Mouse (Mus musculus) brain, embryonic 18.5 days (tissue): ENCODE measurements around the gene Polr2l.

ENCODE experiments used
- DNase-seq: peaks from one replicate; pipeline ENCODE4 v3.0.0-alpha.2; 2012; ENCODE audit warnings: low read depth, low spot score

Polr2l gene

GRCm38 (mm10) chr7:141467230-141468030, 7.5 kb downstream of the Polr2l start, which contains the start of gene Cd151:
TSS of gene Cd151 (plus strand) at chr7:141467392.
- DNase-seq: no peak

- no peak for DNase-seq
Observed at GRCm38 (mm10) chr7:141466607-141467148, 8.3 kb downstream of the Polr2l start.

GRCm38 (mm10) chr7:141466045-141466394, 8.9 kb downstream of the Polr2l start:
- no peak for DNase-seq

GRCm38 (mm10) chr7:141465388-141466044, 9.4 kb downstream of the Polr2l start:
- no peak for DNase-seq

- DNase-seq: no peak
Observed at GRCm38 (mm10) chr7:141464603-141465201, 10.2 kb downstream of the Polr2l start.

- DNase-seq: no peak
Observed at GRCm38 (mm10) chr7:141463824-141464602, 10.9 kb downstream of the Polr2l start.

- no peak for DNase-seq
Observed at GRCm38 (mm10) chr7:141462333-141462821, 12.6 kb downstream of the Polr2l start.

GRCm38 (mm10) chr7:141461521-141462332, 13.2 kb downstream of the Polr2l start:
- no peak for DNase-seq

- no peak for DNase-seq
Observed at GRCm38 (mm10) chr7:141460391-141461113, 14.4 kb downstream of the Polr2l start, which contains the start of gene Cracr2b. TSS of gene Cracr2b (plus strand) at chr7:141461094.

- no peak for DNase-seq
Observed at GRCm38 (mm10) chr7:141460001-141460390, 14.9 kb downstream of the Polr2l start.

- no peak for DNase-seq
Observed at GRCm38 (mm10) chr7:141459301-141459711, 15.6 kb downstream of the Polr2l start.

GRCm38 (mm10) chr7:141458661-141459060, 16.3 kb downstream of the Polr2l start:
- DNase-seq: no peak

GRCm38 (mm10) chr7:141457986-141458660, 16.8 kb downstream of the Polr2l start:
- no peak for DNase-seq

GRCm38 (mm10) chr7:141457236-141457635, 17.7 kb downstream of the Polr2l start:
- no peak for DNase-seq

- DNase-seq: no peak
Observed at GRCm38 (mm10) chr7:141456739-141457138, 18.2 kb downstream of the Polr2l start.

- no peak for DNase-seq
Observed at GRCm38 (mm10) chr7:141455610-141456314, 19.2 kb downstream of the Polr2l start.

- no peak for DNase-seq
Observed at GRCm38 (mm10) chr7:141454967-141455551, 19.9 kb downstream of the Polr2l start, which contains the start of gene Pnpla2. TSS of gene Pnpla2 (plus strand) at chr7:141455198.

GRCm38 (mm10) chr7:141453636-141454035, 21.3 kb downstream of the Polr2l start:
- DNase-seq: no peak
